Mouse (Mus musculus): ENCODE data around the gene Adamts17. TPM values are rescaled to one million over a fixed set of nuclear protein-coding genes. Genes with fewer than 3 reads are reported as not detected.

Gene Adamts17
- total and polyA plus RNA-seq, 2 experiments from 2014 or later: 3.9 to 14.8 TPM

DNA sequence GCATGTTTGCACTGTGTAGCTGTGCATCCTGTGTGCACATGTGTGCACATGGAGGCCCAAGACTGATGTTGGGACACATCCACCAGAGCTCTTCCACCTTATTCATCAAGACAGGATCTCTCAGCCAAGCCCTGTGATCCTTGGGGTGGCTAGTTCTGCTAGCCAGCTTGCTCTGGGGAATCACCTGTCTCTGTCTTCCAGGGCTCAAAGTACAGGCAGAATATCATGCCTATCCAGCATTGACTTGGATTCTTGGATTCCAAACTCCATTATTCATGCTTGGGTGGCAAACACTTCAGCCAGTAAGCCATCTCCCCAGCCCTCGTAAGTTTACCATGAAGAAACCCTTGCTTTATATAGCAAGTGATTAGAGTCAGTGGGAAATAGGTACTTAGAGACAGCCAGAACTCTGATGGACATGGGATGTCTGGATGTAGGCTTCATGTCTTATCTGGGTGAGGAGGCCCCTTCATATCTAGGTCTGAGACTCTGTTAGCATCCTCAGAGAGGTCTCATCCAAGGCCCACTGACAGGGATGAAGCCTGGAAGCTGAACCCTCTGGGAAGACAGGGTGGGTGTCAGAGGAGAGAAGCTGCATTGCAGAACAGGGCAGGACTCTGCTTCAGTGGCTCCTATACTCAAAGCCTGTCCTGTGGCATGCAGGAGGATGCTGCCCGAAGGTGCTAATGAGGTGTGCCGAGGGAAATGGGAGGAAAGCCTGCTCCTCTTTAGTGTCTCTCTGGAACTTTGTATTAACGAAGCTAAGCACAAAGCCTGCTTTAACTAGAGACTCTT, 198.4 kb downstream of the Adamts17 start:
- Histone ChIP-seq H3K4me3 (ENCODE audit: low read length) (no peak overlapping the region), H3K9ac (replicated peaks; ENCODE audit: low read length) (no peak overlapping the region), H3K9me3 (ENCODE audit: low read length) (no peaks in the 10 kb centered on the region), H3K4me2 (ENCODE audit: low read depth, low read length) (no peak overlapping the region), H3K36me3 (ENCODE audit: insufficient read depth, low read length) (no peaks in the 10 kb centered on the region), H3K27me3 (ENCODE audit: insufficient read depth, low read length) (no peaks in the 10 kb centered on the region), H3K27ac (no peak overlapping the region), H3K4me1 (ENCODE audit: insufficient read depth, low read length) (no peaks in the 10 kb centered on the region)
- WGBS: 81% methylated on average over 4 of the region's 4 CpGs
- ATAC-seq (no peak), DNase-seq (ENCODE audit: low spot score) (no peak)
- no peak for TF ChIP-seq CTCF (IDR thresholded peaks at IDR 0.05; ENCODE audit: low read depth)

DNA sequence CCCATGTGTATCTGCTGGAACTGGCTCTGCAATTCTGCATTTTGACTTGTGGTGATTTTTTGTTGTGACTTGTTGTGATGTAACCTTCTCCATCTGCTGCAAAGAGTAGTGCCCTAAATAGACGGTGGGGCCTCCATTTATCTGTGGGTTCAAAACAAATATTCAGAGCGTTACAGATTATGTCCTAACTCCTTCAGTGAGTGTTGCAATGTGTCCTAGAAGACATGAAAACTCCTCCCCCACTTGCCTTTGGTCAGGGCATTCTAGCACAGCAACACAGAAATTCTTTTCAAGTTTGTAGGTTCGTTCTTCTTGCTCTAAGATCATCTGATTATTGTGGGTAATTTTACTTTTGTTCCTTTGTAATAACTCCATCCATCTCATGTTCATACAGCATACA, 199.6 kb downstream of the Adamts17 start:
- Histone ChIP-seq H3K27me3 (ENCODE audit: insufficient read depth, low read length) (no peaks in the 10 kb centered on the region), H3K9ac (replicated peaks; ENCODE audit: low read length) (no peak overlapping the region), H3K27ac (no peak overlapping the region), H3K4me1 (ENCODE audit: insufficient read depth, low read length) (no peaks in the 10 kb centered on the region), H3K36me3 (ENCODE audit: insufficient read depth, low read length) (no peaks in the 10 kb centered on the region), H3K9me3 (ENCODE audit: low read length) (no peaks in the 10 kb centered on the region), H3K4me3 (ENCODE audit: low read length) (no peak overlapping the region), H3K4me2 (ENCODE audit: low read depth, low read length) (no peak overlapping the region)
- 73% methylated on average over 3 of the region's 3 CpGs for WGBS
- no peak for DNase-seq (ENCODE audit: low spot score)
- ATAC-seq: no peak
- TF ChIP-seq CTCF (IDR thresholded peaks at IDR 0.05; ENCODE audit: low read depth): no peak

DNA sequence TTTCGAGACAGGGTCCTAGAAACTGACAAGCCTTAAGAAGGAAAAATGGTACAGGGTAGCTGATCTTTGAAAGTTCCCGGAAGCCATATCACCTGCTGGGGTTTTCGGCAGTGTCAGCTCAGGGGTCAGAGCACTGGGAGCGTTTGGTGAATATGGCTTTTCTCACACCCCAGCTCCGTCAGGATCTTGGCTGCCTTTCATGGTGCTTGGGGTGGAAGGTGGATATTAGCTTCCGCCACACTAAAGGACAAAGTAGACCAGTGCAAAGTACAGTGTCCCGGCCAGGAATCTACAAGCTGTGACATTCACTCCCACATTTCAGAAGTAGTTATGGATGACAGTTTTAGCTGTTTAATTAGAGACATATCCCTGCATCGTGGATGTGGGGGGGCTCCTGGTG, 200.3 kb downstream of the Adamts17 start:
- Histone ChIP-seq H3K36me3 (ENCODE audit: insufficient read depth, low read length) (no peaks in the 10 kb centered on the region), H3K27ac (no peak overlapping the region), H3K9me3 (ENCODE audit: low read length) (no peaks in the 10 kb centered on the region), H3K27me3 (ENCODE audit: insufficient read depth, low read length) (no peaks in the 10 kb centered on the region), H3K4me3 (ENCODE audit: low read length) (no peak overlapping the region), H3K4me1 (ENCODE audit: insufficient read depth, low read length) (no peaks in the 10 kb centered on the region), H3K4me2 (ENCODE audit: low read depth, low read length) (no peak overlapping the region), H3K9ac (replicated peaks; ENCODE audit: low read length) (no peak overlapping the region)
- WGBS: 63% methylated on average over 8 of the region's 8 CpGs
- ATAC-seq (no peak), DNase-seq (ENCODE audit: low spot score) (no peak)
- TF ChIP-seq CTCF (IDR thresholded peaks at IDR 0.05; ENCODE audit: low read depth): no peak

DNA sequence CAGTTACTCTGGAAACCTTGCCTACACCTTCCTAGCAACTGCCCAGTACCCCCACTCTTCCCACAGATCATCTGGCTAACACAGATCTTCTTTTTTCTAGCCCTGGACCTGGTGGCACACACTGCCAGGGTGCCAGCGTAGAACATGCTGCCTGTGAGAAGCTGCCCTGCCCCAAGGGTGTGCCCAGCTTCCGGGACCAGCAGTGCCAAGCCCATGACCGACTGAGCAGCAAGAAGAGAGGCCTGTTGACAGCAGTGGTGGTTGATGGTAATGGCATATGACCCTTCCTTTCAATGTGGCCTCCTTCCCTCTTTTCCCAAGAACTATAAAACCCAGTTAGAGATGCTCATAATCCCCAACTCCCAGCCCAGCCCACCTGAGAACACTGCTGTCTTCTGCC, 202.2 kb downstream of the Adamts17 start:
- Histone ChIP-seq H3K4me3 (ENCODE audit: low read length) (no peak overlapping the region), H3K4me2 (ENCODE audit: low read depth, low read length) (no peak overlapping the region), H3K9ac (replicated peaks; ENCODE audit: low read length) (no peak overlapping the region), H3K36me3 (ENCODE audit: insufficient read depth, low read length) (no peaks in the 10 kb centered on the region), H3K27me3 (ENCODE audit: insufficient read depth, low read length) (no peaks in the 10 kb centered on the region), H3K27ac (no peak overlapping the region), H3K4me1 (ENCODE audit: insufficient read depth, low read length) (no peaks in the 10 kb centered on the region), H3K9me3 (ENCODE audit: low read length) (no peaks in the 10 kb centered on the region)
- 84% methylated on average over 3 of the region's 3 CpGs for WGBS
- no peak for ATAC-seq
- TF ChIP-seq CTCF (IDR thresholded peaks at IDR 0.05; ENCODE audit: low read depth): no peak
- no peak for DNase-seq (ENCODE audit: low spot score)

DNA sequence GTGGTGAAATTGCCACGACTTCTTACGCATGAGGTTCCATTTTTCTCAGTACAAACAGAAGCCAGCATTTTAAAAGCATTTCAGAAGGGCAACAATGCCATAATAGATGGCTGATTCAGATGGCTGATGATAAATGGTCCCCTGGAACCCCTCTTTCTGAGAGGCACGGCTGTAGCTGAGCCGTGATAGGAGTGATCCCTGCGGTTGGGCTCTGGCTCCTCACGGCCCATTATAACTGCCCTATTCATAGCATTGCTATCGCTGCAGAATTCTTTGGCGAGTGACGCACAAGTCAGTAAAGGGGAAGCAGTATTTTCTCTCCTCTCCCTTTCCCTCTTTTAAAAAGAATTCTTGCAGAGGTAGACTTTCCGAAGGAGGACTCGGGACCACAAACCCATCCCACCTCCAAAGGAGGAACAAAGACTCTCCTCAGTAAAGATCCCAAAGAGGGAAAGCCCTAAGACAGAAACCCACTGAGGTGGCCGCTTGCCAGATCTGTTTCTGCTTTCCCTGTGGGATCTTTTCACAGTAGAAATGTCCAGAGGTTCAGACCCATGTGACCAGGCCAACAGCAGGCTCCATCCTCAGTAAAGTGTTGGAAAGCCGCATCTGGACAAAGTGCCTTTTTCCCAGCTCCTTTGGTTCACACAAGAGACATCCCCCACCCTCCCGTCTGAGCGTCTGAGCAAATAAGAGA, 204.7 kb downstream of the Adamts17 start:
- Histone ChIP-seq H3K27ac (no peak overlapping the region), H3K4me1 (ENCODE audit: insufficient read depth, low read length) (no peaks in the 10 kb centered on the region), H3K4me3 (ENCODE audit: low read length) (no peak overlapping the region), H3K36me3 (ENCODE audit: insufficient read depth, low read length) (no peaks in the 10 kb centered on the region), H3K9ac (replicated peaks; ENCODE audit: low read length) (no peak overlapping the region), H3K9me3 (ENCODE audit: low read length) (no peaks in the 10 kb centered on the region), H3K4me2 (ENCODE audit: low read depth, low read length) (no peak overlapping the region), H3K27me3 (ENCODE audit: insufficient read depth, low read length) (no peaks in the 10 kb centered on the region)
- 73% methylated on average over 15 of the region's 15 CpGs for WGBS
- ATAC-seq (no peak), DNase-seq (ENCODE audit: low spot score) (no peak)
- no peak for TF ChIP-seq CTCF (IDR thresholded peaks at IDR 0.05; ENCODE audit: low read depth)

DNA sequence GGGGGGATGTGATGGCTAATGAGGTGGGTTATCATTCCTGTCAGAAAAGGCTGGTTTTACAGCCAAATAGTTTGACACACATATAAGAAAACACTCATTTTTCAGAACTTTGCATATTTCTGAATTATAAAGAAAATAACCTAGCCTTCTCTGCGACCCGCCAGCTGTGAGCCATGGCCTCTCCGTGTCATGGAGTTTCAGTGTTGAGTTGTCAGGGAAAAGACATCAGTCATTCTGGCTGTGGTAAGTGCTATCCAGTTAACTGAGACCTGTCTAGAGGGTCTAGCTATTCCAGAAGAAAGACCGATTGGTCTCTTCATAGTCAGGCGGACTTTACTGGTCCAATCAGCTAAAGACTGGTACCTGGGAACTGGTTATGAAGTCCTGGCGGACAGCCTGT, 205.7 kb downstream of the Adamts17 start:
- H3K27me3 ChIP-seq (ENCODE audit: insufficient read depth, low read length): no peaks in the 10 kb centered on the region
- no peak overlapping the region for H3K4me3 ChIP-seq (ENCODE audit: low read length)
- no peak overlapping the region for H3K4me2 ChIP-seq (ENCODE audit: low read depth, low read length)
- no peaks in the 10 kb centered on the region for H3K36me3 ChIP-seq (ENCODE audit: insufficient read depth, low read length)
- no peak for DNase-seq (ENCODE audit: low spot score)
- WGBS: 97% methylated on average over 6 of the region's 6 CpGs
- no peaks in the 10 kb centered on the region for H3K4me1 ChIP-seq (ENCODE audit: insufficient read depth, low read length)
- no peak overlapping the region for H3K9ac ChIP-seq (replicated peaks; ENCODE audit: low read length)
- no peaks in the 10 kb centered on the region for H3K9me3 ChIP-seq (ENCODE audit: low read length)
- no peak for ATAC-seq
- H3K27ac ChIP-seq: no peak overlapping the region
- no peak for TF ChIP-seq CTCF (IDR thresholded peaks at IDR 0.05; ENCODE audit: low read depth)

DNA sequence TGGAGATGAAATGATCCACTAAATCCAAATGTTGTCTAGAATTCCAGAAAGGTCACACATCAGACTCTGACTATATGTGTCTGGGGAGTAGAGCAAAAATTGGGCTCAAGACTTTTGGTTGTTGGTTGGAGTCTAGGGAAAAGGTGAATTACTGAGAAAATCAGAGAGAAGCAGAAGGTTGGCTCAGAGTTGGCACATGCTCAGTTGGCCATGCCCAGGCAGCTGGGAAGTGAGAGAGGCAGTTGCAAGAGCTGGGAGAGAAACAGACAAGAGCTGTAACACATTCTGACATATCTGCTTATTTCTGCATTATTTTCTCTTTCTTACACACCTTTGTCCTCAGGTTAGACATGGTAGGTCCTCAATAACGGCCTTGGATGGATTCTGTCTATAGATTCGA, 209.7 kb downstream of the Adamts17 start:
- Histone ChIP-seq H3K27me3 (ENCODE audit: insufficient read depth, low read length) (no peaks in the 10 kb centered on the region), H3K9me3 (ENCODE audit: low read length) (no peaks in the 10 kb centered on the region), H3K9ac (replicated peaks; ENCODE audit: low read length) (no peak overlapping the region), H3K27ac (no peak overlapping the region), H3K4me1 (ENCODE audit: insufficient read depth, low read length) (no peaks in the 10 kb centered on the region), H3K4me2 (ENCODE audit: low read depth, low read length) (no peak overlapping the region), H3K36me3 (ENCODE audit: insufficient read depth, low read length) (no peaks in the 10 kb centered on the region), H3K4me3 (ENCODE audit: low read length) (no peak overlapping the region)
- TF ChIP-seq CTCF (IDR thresholded peaks at IDR 0.05; ENCODE audit: low read depth): no peak
- WGBS: 89% methylated on average over 2 of the region's 2 CpGs
- DNase-seq (ENCODE audit: low spot score): no peak
- ATAC-seq: no peak

All from hindbrain, postnatal 0 days (tissue).